In genomic region chr16:74743512-74743911, GRCm38 (mm10) we compare ENCODE assay signal across 21 mouse cellular contexts.
DNase-seq lines count a peak whose midpoint lies in the region; ATAC-seq and TF ChIP-seq lines count a peak whose summit lies in the region.
"Had no signal": no experiment of that assay in that cellular context is flagged by ENCODE, and none has a peak within 500 bp of the region (broad histone marks: within the 10 kb centered on the region; RNA-seq: fewer than 3 reads in every experiment).

No protein-coding gene starts in this region.

- ATAC-seq in forebrain, embryonic 13.5 days = peak; percentile 53; the same call in 1 of the 2 replicates
- ATAC-seq in forebrain, embryonic 11.5 days (replicated peaks; ENCODE audit: low FRiP score) = no peak
- peak; percentile 61; the same call in 1 of the 2 replicates for ATAC-seq in forebrain, embryonic 15.5 days (replicated peaks)
- no peak for ATAC-seq in forebrain, postnatal 0 days
- ATAC-seq in heart, embryonic 11.5 days (replicated peaks; ENCODE audit: insufficient number of reproducible peaks, low FRiP score, low TSS enrichment) = no peak

- H3K27me3 ChIP-seq in forebrain, embryonic 13.5 days = no peaks in the 10 kb centered on the region
- H3K27me3 ChIP-seq in forebrain, embryonic 11.5 days (ENCODE audit: control insufficient read depth, insufficient read depth, low read length) = no peaks in the 10 kb centered on the region
- H3K27me3 ChIP-seq in forebrain, embryonic 15.5 days = no peaks in the 10 kb centered on the region
- no peaks in the 10 kb centered on the region for H3K27me3 ChIP-seq in forebrain, embryonic 10.5 days (ENCODE audit: poor library complexity, severe bottlenecking)
- H3K27me3 ChIP-seq in forebrain, postnatal 0 days (ENCODE audit: insufficient read depth, low read length) = no peaks in the 10 kb centered on the region
- no peaks in the 10 kb centered on the region for H3K27me3 ChIP-seq in heart, embryonic 11.5 days (ENCODE audit: control insufficient read depth, insufficient read depth, low read length)
- H3K27me3 ChIP-seq: embryonic facial prominence, embryonic 13.5 days; embryonic facial prominence, embryonic 15.5 days had no signal

- no peak overlapping the region for H3K27ac ChIP-seq in forebrain, embryonic 13.5 days
- no peak overlapping the region for H3K27ac ChIP-seq in forebrain, embryonic 11.5 days (ENCODE audit: low read depth, low read length)
- no peak overlapping the region for H3K27ac ChIP-seq in forebrain, embryonic 15.5 days (replicated peaks)
- no peak overlapping the region for H3K27ac ChIP-seq in forebrain, embryonic 10.5 days
- H3K27ac ChIP-seq in forebrain, postnatal 0 days (ENCODE audit: low read depth, low read length) = no peak overlapping the region
- H3K27ac ChIP-seq in heart, embryonic 11.5 days (ENCODE audit: low read depth, low read length) = no peak overlapping the region
- H3K27ac ChIP-seq: embryonic facial prominence, embryonic 13.5 days; embryonic facial prominence, embryonic 15.5 days; gastrocnemius, adult 2 months had no signal

- no peaks in the 10 kb centered on the region; the same call in 1 of the 2 replicates for H3K4me1 ChIP-seq in forebrain, embryonic 13.5 days
- no peaks in the 10 kb centered on the region for H3K4me1 ChIP-seq in forebrain, embryonic 11.5 days (replicated peaks; ENCODE audit: control insufficient read depth, insufficient read depth, low read length)
- H3K4me1 ChIP-seq in forebrain, embryonic 15.5 days = peaks cover 11% of the 10 kb centered on the region; the same call in 1 of the 2 replicates
- H3K4me1 ChIP-seq in forebrain, embryonic 10.5 days = no peaks in the 10 kb centered on the region
- H3K4me1 ChIP-seq in forebrain, postnatal 0 days (ENCODE audit: insufficient read depth) = no peaks in the 10 kb centered on the region
- H3K4me1 ChIP-seq in heart, embryonic 11.5 days (ENCODE audit: control insufficient read depth, insufficient read depth, low read length) = peaks cover 5% of the 10 kb centered on the region
- H3K4me1 ChIP-seq: embryonic facial prominence, embryonic 13.5 days; embryonic facial prominence, embryonic 15.5 days had no signal

- TF ChIP-seq POLR2A in brain, embryonic 14.5 days (IDR thresholded peaks at IDR 0.05; ENCODE audit: borderline replicate concordance, extremely low read depth, insufficient read depth, insufficient read length, poor library complexity, severe bottlenecking) = no peak

- H3K9me3 ChIP-seq in forebrain, embryonic 13.5 days (replicated peaks) = no peaks in the 10 kb centered on the region
- no peaks in the 10 kb centered on the region for H3K9me3 ChIP-seq in forebrain, embryonic 11.5 days (ENCODE audit: control insufficient read depth, low read length)
- no peaks in the 10 kb centered on the region for H3K9me3 ChIP-seq in forebrain, embryonic 15.5 days
- no peaks in the 10 kb centered on the region for H3K9me3 ChIP-seq in forebrain, embryonic 10.5 days
- no peaks in the 10 kb centered on the region for H3K9me3 ChIP-seq in forebrain, postnatal 0 days (ENCODE audit: low read length)
- no peaks in the 10 kb centered on the region for H3K9me3 ChIP-seq in heart, embryonic 11.5 days (replicated peaks; ENCODE audit: control insufficient read depth, low read length)
- H3K9me3 ChIP-seq: embryonic facial prominence, embryonic 13.5 days; embryonic facial prominence, embryonic 15.5 days had no signal

- no peak overlapping the region for H3K4me2 ChIP-seq in forebrain, embryonic 13.5 days
- H3K4me2 ChIP-seq in forebrain, embryonic 11.5 days (ENCODE audit: low read depth, low read length, severe bottlenecking) = no peak overlapping the region
- H3K4me2 ChIP-seq in forebrain, embryonic 15.5 days (replicated peaks) = no peak overlapping the region
- H3K4me2 ChIP-seq in forebrain, postnatal 0 days (ENCODE audit: low read depth) = no peak overlapping the region
- no peak overlapping the region for H3K4me2 ChIP-seq in heart, embryonic 11.5 days
- H3K4me2 ChIP-seq: embryonic facial prominence, embryonic 13.5 days; embryonic facial prominence, embryonic 15.5 days had no signal

- H3K4me3 ChIP-seq in forebrain, embryonic 13.5 days = no peak overlapping the region
- no peak overlapping the region for H3K4me3 ChIP-seq in forebrain, embryonic 11.5 days (ENCODE audit: low read depth, low read length)
- H3K4me3 ChIP-seq in forebrain, embryonic 15.5 days = no peak overlapping the region
- no peak overlapping the region for H3K4me3 ChIP-seq in forebrain, embryonic 10.5 days
- no peak overlapping the region for H3K4me3 ChIP-seq in forebrain, postnatal 0 days (ENCODE audit: low read depth, low read length)
- H3K4me3 ChIP-seq in heart, embryonic 11.5 days (ENCODE audit: low read depth, low read length) = no peak overlapping the region
- H3K4me3 ChIP-seq: embryonic facial prominence, embryonic 13.5 days; embryonic facial prominence, embryonic 15.5 days; erythroblast, embryonic 14.5 days; gastrocnemius, adult 2 months had no signal

- no peak overlapping the region for H3K9ac ChIP-seq in forebrain, embryonic 13.5 days
- H3K9ac ChIP-seq in forebrain, embryonic 11.5 days (ENCODE audit: low read length) = no peak overlapping the region
- no peak overlapping the region for H3K9ac ChIP-seq in forebrain, embryonic 15.5 days (replicated peaks)
- no peak overlapping the region for H3K9ac ChIP-seq in forebrain, postnatal 0 days
- H3K9ac ChIP-seq in heart, embryonic 11.5 days (ENCODE audit: low read depth, low read length) = no peak overlapping the region
- H3K9ac ChIP-seq: embryonic facial prominence, embryonic 13.5 days; embryonic facial prominence, embryonic 15.5 days had no signal

- no peaks in the 10 kb centered on the region for H3K36me3 ChIP-seq in forebrain, embryonic 13.5 days (ENCODE audit: poor library complexity, severe bottlenecking)
- H3K36me3 ChIP-seq in forebrain, embryonic 11.5 days (ENCODE audit: control insufficient read depth, insufficient read depth, low read length) = no peaks in the 10 kb centered on the region
- H3K36me3 ChIP-seq in forebrain, embryonic 15.5 days = no peaks in the 10 kb centered on the region
- no peaks in the 10 kb centered on the region for H3K36me3 ChIP-seq in forebrain, embryonic 10.5 days (replicated peaks)
- no peaks in the 10 kb centered on the region for H3K36me3 ChIP-seq in forebrain, postnatal 0 days (ENCODE audit: insufficient read depth)
- H3K36me3 ChIP-seq in heart, embryonic 11.5 days (ENCODE audit: control insufficient read depth, insufficient read depth, low read length) = no peaks in the 10 kb centered on the region
- H3K36me3 ChIP-seq: embryonic facial prominence, embryonic 13.5 days; embryonic facial prominence, embryonic 15.5 days had no signal

- no peak for DNase-seq in forebrain, embryonic 11.5 days (ENCODE audit: low spot score)
- no peak for DNase-seq in forebrain, embryonic 10.5 days (ENCODE audit: extremely low spot score, low spot score)
- DNase-seq in brain, embryonic 14.5 days (ENCODE audit: low read depth) = peak; percentile 83
- peak; percentile 39 for DNase-seq in forebrain, postnatal 0 days
- no peak for DNase-seq in layer of hippocampus, adult 8-10 months (ENCODE audit: low spot score in 2 of 2)
- DNase-seq: adrenal gland, adult 2 months; adrenal gland, postnatal 10 days; adrenal gland, postnatal 25 days; cerebellum, adult 11 months; cerebellum, adult 18-20 months; cerebellum, adult 8-10 months; cerebellum, adult 9-11 months; cerebellum, postnatal 36 days; embryo, embryonic 11 days; gastrocnemius, adult 2 months had no signal

- WGBS in forebrain, embryonic 13.5 days = 50% methylated on average over 3 of the region's 3 CpGs
- 83% methylated on average over 3 of the region's 3 CpGs for WGBS in forebrain, embryonic 11.5 days
- 24% methylated on average over 3 of the region's 3 CpGs for WGBS in forebrain, embryonic 15.5 days
- WGBS in forebrain, embryonic 10.5 days = 92% methylated on average over 3 of the region's 3 CpGs
- 27% methylated on average over 3 of the region's 3 CpGs for WGBS in forebrain, postnatal 0 days
- 64% methylated on average over 3 of the region's 3 CpGs for WGBS in heart, embryonic 11.5 days (ENCODE audit: insufficient replicate concordance)

- TF ChIP-seq CTCF in brain, embryonic 14.5 days (IDR thresholded peaks at IDR 0.05; ENCODE audit: borderline replicate concordance, extremely low read depth, insufficient read depth, insufficient read length) = no peak
- no peak for TF ChIP-seq CTCF in forebrain, postnatal 0 days (IDR thresholded peaks at IDR 0.05; ENCODE audit: low read depth)

Comparison
In these comparisons a context has a peak if more than half of its experiments do, and no peak if none do; other contexts are left out.
1. ATAC-seq: peak in forebrain, embryonic 13.5 days (single experiment) and forebrain, embryonic 15.5 days (single experiment); none in forebrain, embryonic 11.5 days (single experiment), forebrain, postnatal 0 days (single experiment) and heart, embryonic 11.5 days (single experiment).
2. DNase-seq: peak in brain, embryonic 14.5 days (single experiment) and forebrain, postnatal 0 days (single experiment); none in forebrain, embryonic 11.5 days (single experiment), forebrain, embryonic 10.5 days (single experiment) and layer of hippocampus, adult 8-10 months (0 of 2).